Mouse (Mus musculus) kidney, adult 8-10 months (tissue): ENCODE results near the gene Fitm1.

Experiments
- DNase-seq, 2 experiments: peaks; one replicate each; pipeline ENCODE4 v3.0.0; 2022

The Fitm1 gene

GRCm38 (mm10) chr14:55575302-55575701 is at the start of gene Fitm1:
TSS of gene Fitm1 (plus strand) at chr14:55575617.
- no peak for DNase-seq

GRCm38 (mm10) chr14:55526674-55527073 is 48.7 kb upstream of the Fitm1 start:
- no peak for DNase-seq

- peak; percentile 31 to 56 for DNase-seq
These were observed 47.5 kb upstream of the Fitm1 start for GRCm38 (mm10) chr14:55527940-55528339.

- peak in 1 of 2 experiments; percentile 52 for DNase-seq
These were observed 39.2 kb upstream of the Fitm1 start for GRCm38 (mm10) chr14:55536116-55536745.

GRCm38 (mm10) chr14:55540067-55540786 is 35.2 kb upstream of the Fitm1 start, which contains the start of gene Pck2:
TSS of gene Pck2 (plus strand) at chr14:55540266.
- DNase-seq, result peak; percentile 88 to 90

GRCm38 (mm10) chr14:55540787-55541321 is 34.6 kb upstream of the Fitm1 start:
- DNase-seq, result peak; percentile 66 to 71

GRCm38 (mm10) chr14:55542268-55542667 is 33.1 kb upstream of the Fitm1 start:
- DNase-seq, result no peak

- no peak for DNase-seq
These were observed 31.1 kb upstream of the Fitm1 start for GRCm38 (mm10) chr14:55544334-55544733.

- DNase-seq, result no peak
These were observed 25.2 kb upstream of the Fitm1 start for GRCm38 (mm10) chr14:55550191-55550590.

- no peak for DNase-seq
These were observed 24.1 kb upstream of the Fitm1 start for GRCm38 (mm10) chr14:55551347-55551746.

- DNase-seq, result no peak
These were observed 23.6 kb upstream of the Fitm1 start for GRCm38 (mm10) chr14:55551794-55552193.

GRCm38 (mm10) chr14:55554635-55555034 is 20.8 kb upstream of the Fitm1 start:
- no peak for DNase-seq

- DNase-seq, result no peak
These were observed 19.6 kb upstream of the Fitm1 start for GRCm38 (mm10) chr14:55555788-55556187.

- DNase-seq, result peak; percentile 89 to 90
These were observed 18.4 kb upstream of the Fitm1 start for GRCm38 (mm10) chr14:55557003-55557402.

- peak in 1 of 2 experiments; percentile 39 for DNase-seq
These were observed 17.8 kb upstream of the Fitm1 start for GRCm38 (mm10) chr14:55557587-55557986.

GRCm38 (mm10) chr14:55558740-55559448 is 16.5 kb upstream of the Fitm1 start:
- no peak for DNase-seq

GRCm38 (mm10) chr14:55559799-55560201 is 15.6 kb upstream of the Fitm1 start, which contains the start of gene Dcaf11:
TSS of gene Dcaf11 (plus strand) at chr14:55560006.
- DNase-seq, result peak; percentile 95 to 97

- peak; percentile 98 to 99 for DNase-seq
These were observed 15.0 kb upstream of the Fitm1 start, which contains the start of gene A730061H03Rik for GRCm38 (mm10) chr14:55560202-55561073. TSS of gene A730061H03Rik (minus strand) at chr14:55560406.

GRCm38 (mm10) chr14:55561860-55562259 is 13.6 kb upstream of the Fitm1 start:
- DNase-seq, result no peak

GRCm38 (mm10) chr14:55563249-55563648 is 12.2 kb upstream of the Fitm1 start:
- no peak for DNase-seq

GRCm38 (mm10) chr14:55565748-55566147 is 9.7 kb upstream of the Fitm1 start:
- no peak for DNase-seq

GRCm38 (mm10) chr14:55567496-55567895 is 7.9 kb upstream of the Fitm1 start:
- DNase-seq, result peak in 1 of 2 experiments; percentile 50
